Mouse (Mus musculus): ENCODE data around the gene Mllt3.

- no peak for TF ChIP-seq EP300 (IDR thresholded peaks at IDR 0.05; ENCODE audit: low read depth)
- TF ChIP-seq CTCF (IDR thresholded peaks at IDR 0.05; ENCODE audit: low read depth) = no peak
Measured at GRCm38 (mm10) chr4:87820911-87821310, 212.3 kb downstream of the Mllt3 start.
